Mouse (Mus musculus) liver (tissue): Measurements from ENCODE around the gene Mef2b.
A peak's percentile ranks its signal among the peaks of the same experiment; 100 is the strongest.
"Not testable (repeated sequence)": the region's sequence is repeated elsewhere in the genome, so short reads cannot be mapped to it uniquely, and the experiment has no call there.

ENCODE experiments used
- DNase-seq: peaks from one replicate; pipeline ENCODE4 v3.0.0-alpha.2; 2020; ENCODE audit warnings: mixed read lengths

Mef2b gene

DNA sequence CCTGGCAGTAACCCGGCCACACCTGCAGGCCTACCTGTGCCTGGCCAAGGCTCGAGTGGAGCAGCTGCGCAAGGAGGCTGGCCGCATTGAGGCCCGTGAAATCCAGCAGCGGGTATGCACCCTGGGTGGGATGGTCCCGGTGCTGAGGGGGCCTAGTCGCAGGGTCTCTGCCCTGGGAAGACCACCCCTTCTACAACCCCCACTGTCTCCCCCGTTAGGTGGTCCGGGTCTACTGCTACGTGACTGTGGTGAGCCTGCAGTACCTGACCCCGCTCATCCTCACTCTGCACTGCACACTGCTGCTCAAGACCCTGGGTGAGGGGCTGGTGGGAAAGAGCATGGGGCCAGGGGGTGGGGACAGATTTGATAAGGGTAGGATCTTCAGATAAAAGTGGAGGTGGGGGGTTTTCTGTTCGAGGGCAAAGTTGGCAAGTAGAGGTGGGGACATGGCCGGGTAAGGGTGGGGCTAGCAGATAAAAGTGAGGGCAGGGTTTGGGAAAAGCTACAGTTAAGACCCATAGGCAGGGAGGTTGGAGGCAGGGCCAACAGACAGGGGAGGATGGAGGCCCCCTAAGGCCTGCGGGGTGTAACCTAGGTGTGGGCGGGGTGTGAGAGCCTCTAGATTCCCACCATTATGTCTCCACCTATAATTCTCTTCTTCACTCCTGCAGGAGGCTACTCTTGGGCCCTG, 41.8 kb downstream of the Mef2b start:
- peak; percentile 78 for DNase-seq

GRCm38 (mm10) chr8:70181903-70182252, 42.4 kb downstream of the Mef2b start:
- no peak for DNase-seq

DNA sequence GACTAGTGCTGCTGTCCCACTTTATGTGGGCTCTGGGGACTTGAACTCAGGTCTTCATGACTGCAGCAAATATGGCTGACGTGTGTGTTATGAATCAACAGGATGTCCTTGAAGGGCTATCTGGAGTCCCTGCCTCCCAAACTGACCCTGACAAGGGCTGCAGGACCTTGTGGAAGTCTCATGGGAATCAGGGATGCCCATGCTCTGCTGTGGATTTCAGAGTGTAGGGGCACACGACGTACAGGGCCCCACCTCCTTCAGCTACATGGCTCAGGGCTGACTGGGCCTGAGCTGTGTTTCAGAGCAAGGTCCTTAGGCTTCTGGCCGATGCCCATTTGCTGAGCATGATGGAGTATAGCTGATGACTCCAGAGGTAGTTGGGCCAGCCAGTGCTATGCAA, 43.7 kb downstream of the Mef2b start:
- no peak for DNase-seq

DNA sequence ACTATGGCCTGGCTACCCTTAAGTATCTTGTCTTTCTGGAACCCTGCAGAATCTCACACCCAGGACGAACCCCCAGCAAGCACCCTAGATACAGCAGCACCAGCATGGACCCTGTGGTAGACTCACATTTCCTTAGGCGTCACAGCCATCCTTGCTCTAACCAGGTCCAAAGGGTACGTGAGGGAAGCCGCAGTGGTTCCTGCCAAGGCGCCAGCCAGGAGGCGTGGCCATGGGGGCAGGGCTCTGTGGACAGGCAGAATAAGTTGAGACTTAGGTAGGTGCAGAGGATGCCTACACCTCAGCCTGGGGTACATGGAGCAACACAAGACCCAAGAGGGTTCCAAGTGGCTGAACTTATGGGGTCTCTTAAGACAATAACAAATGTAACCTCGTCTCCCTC, 49.2 kb downstream of the Mef2b start:
- DNase-seq = no peak

- no peak for DNase-seq
These were observed 53.7 kb downstream of the Mef2b start for GRCm38 (mm10) chr8:70193238-70193637.

DNA sequence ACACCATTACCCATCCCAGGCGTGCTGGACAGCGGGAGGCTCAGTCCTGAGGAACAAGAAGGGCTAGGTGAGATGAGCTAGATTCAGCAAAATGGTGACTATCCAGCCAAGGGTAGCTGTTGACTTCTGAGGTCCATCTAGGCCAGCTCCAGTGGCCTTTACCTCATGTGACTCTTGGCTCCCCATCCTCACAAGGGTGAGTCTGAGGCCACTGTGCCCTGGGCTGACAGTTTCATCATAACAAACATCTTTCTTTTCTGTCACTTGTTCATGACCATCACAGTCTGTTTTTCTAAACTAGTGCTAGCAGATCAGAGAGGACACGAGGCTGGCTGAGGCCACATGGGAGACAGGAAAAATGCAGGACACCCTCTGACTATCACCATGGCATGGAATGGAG, 54.7 kb downstream of the Mef2b start:
- no peak for DNase-seq

- DNase-seq = no peak
These were observed 56.3 kb downstream of the Mef2b start for GRCm38 (mm10) chr8:70195762-70196161.

- no peak for DNase-seq
These were observed 58.1 kb downstream of the Mef2b start for GRCm38 (mm10) chr8:70197603-70198002.

- DNase-seq = no peak
These were observed 60.7 kb downstream of the Mef2b start for GRCm38 (mm10) chr8:70200098-70200681.

- DNase-seq = peak; percentile 70
These were observed 61.9 kb downstream of the Mef2b start for GRCm38 (mm10) chr8:70201417-70201816.

DNA sequence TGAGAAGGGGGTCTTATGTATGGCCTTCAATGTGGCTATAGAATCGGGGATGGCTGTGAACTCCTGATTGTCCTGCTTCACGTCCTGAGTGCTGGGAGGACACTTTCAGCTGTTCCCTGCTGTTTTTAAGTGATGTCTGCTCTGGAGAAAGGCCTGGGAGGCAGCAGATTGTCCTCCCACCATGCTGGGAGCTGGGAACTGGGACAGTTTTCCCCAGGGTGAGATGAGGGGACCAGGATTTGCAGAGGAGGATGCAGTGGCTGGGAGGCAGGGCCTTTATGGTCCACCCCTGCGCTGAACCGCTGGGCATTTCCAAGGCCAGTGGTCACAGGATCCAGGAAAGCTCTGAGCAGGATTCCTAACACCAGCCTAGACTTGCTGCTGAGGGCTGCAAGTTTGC, 63.6 kb downstream of the Mef2b start:
- DNase-seq = no peak

- DNase-seq = no peak
These were observed 65.2 kb downstream of the Mef2b start for GRCm38 (mm10) chr8:70204757-70205156.

GRCm38 (mm10) chr8:70208130-70208529, 68.6 kb downstream of the Mef2b start:
- no peak for DNase-seq

DNA sequence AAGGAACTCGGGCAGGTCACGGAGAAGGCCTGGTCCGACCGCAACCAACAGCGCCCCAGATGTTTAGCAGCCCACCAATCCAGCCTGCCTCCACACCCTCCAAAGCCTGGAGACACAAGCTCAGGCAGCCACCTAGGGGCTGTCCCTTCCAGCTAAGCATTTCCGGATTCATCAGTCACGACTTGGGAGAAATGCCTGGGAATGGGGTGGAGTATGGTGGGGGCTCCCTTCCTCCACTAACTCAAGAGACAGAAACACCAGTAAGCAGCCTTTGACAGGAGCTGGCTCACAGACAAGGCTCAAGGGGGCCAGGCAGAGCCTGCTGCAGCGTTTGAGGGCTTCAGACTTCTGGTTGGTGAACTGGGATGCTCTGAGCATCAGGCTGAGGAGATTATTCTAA, 71.0 kb downstream of the Mef2b start:
- DNase-seq = no peak

DNA sequence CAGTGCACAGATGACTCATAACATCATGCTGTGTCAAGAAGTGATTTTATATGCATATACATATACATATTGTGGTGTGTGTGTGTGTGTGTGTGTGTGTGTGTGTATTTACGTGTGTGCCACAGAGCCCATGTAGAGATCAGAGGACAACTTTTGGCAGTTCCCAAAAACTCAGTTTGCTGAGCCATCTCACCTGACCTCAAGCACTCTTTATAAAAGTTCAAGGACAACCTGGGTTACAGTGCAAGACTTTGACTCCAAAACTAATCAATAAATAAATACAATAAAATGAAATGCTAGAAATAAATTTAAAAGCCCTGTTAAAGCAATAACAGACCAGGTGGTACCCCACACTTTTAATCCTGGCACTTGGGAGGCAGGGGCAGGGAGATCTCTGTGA, 71.8 kb downstream of the Mef2b start:
- DNase-seq = no peak

DNA sequence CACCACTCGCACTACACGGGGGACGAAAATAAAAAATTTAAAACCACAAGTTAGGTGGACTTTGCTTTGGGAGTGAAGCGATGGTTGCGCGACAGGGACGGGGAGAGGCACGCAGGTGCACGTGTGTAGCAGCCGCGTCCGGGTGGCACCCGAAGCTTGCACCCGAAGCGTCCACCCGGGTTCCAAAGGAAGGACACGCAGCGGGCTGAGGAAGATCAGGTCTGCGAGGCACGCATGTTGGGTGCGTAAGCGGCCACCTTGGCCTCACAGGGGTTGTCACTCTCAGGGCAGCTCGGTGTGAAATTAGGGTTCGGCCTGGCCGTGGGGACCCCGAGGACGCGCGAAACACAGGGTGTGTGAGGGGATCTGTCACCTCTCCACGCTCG, 72.2 kb downstream of the Mef2b start:
- peak; percentile 61 for DNase-seq

DNA sequence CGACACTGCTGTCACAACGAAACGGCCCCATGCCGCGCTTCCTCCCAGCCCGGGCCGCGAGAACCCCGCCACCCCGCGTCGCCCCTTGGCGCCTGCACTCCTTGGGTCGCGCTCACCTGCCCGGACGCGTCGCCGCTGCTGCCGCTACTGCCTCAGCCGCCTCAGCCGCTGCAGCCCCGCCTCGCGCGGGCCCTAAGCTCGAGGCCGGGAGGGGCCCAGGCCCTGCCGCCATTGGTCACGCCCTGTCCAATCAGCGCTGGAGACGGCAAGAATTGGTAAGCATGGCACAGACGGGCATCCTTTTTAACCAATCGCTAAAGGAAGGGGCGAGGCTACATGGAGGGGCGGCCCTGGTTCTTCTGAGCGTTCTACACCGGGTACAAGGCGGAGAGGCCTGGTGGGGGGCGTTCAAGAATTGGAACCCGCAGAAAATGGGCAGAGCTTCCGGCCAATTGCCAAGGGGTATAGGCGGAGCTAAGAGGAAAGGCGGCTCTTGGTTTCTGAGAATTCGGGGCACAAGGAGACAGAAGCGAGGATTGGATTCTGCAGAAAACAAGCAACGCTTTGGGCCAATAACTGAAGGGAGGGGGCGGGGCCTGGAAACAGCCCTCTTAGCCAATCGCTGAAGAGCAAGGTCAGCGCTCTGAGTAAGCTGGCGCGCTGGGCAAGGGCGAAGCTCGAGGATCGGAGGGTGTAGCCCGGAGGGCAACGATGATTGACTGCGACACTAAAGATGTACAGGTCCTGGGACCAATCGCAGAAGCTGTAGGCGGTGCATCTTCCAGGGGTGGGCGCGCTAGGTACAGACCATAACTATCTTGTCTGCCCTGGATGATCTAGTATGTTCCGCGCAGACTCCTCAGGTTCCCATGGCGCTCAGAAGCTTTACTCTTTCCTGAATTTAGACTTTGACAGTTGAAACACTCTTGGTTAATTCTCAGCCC, 72.9 kb downstream of the Mef2b start, which contains the start of gene Slc25a42:
Gene Slc25a42, minus strand, starts transcription at position 194 of the 944 bp plus-strand sequence.
- DNase-seq = peak; percentile 99

- DNase-seq = no peak
These were observed 74.9 kb downstream of the Mef2b start for GRCm38 (mm10) chr8:70214411-70214810.

GRCm38 (mm10) chr8:70215092-70215491, 75.6 kb downstream of the Mef2b start:
- DNase-seq = no peak

- not testable (repeated sequence) for DNase-seq
These were observed 76.7 kb downstream of the Mef2b start for GRCm38 (mm10) chr8:70216161-70216560.

GRCm38 (mm10) chr8:70216566-70216965, 77.1 kb downstream of the Mef2b start:
- no peak for DNase-seq
